Mouse (Mus musculus) intestine, postnatal 0 days (tissue): ENCODE results near the gene Rhobtb1. TPM values are rescaled to one million over a fixed set of nuclear protein-coding genes. Genes with fewer than 3 reads are reported as not detected.

Experiments
- ATAC-seq: fragments of 200-750 bp; cut with Nextera tagmentation; 2 replicates; pipeline ENCODE4 v1.8.0; 2017; ENCODE audit warnings: mild to moderate bottlenecking, moderate TSS enrichment, moderate library complexity
- H3K27ac ChIP-seq: fragments of 300-500 bp; sonication (generic); 2 replicates; pipeline ENCODE4 v1.5.1; 2014; ENCODE audit warnings: mild to moderate bottlenecking, low read depth, low read length, moderate library complexity
- H3K27me3 ChIP-seq: fragments of 300-500 bp; sonication (generic); replicated peaks from 2 replicates; pipeline ENCODE4 v1.6.1; 2014; ENCODE audit warnings: low read length, mixed read lengths; ENCODE audit not compliant: control insufficient read depth, insufficient read depth
- H3K36me3 ChIP-seq: fragments of 300-500 bp; sonication (generic); 2 replicates; pipeline ENCODE4 v1.6.1; 2014; ENCODE audit warnings: mild to moderate bottlenecking, moderate library complexity; ENCODE audit not compliant: control insufficient read depth, insufficient read depth
- H3K4me1 ChIP-seq: fragments of 300-500 bp; sonication (generic); replicated peaks from 2 replicates; pipeline ENCODE4 v1.6.1; 2014; ENCODE audit warnings: antibody characterized with exemption, low read length, mixed read lengths; ENCODE audit not compliant: control insufficient read depth, insufficient read depth
- H3K4me2 ChIP-seq: fragments of 300-500 bp; sonication (generic); replicated peaks from 2 replicates; pipeline ENCODE4 v1.6.1; 2014; ENCODE audit warnings: low read depth, mild to moderate bottlenecking, moderate library complexity
- H3K4me3 ChIP-seq: fragments of 300-500 bp; sonication (generic); 2 replicates; pipeline ENCODE4 v1.5.1; 2014; ENCODE audit warnings: low read depth, low read length
- H3K9ac ChIP-seq: fragments of 300-500 bp; sonication (generic); 2 replicates; pipeline ENCODE4 v1.6.1; 2014; ENCODE audit warnings: mild to moderate bottlenecking, low read depth, low read length
- H3K9me3 ChIP-seq: fragments of 300-500 bp; sonication (generic); 2 replicates; pipeline ENCODE4 v1.6.1; 2016; ENCODE audit warnings: mixed run types; ENCODE audit not compliant: control insufficient read depth
- CTCF ChIP-seq: sonication (generic); IDR thresholded peaks from 2 replicates; pipeline ENCODE4 v1.5.1; 2016; ENCODE audit warnings: low read depth, mild to moderate bottlenecking, control low read depth, antibody characterized with exemption, moderate library complexity
- WGBS: fragments of 180-500 bp; shearing (Covaris S2); extraction: QIAGEN DNeasy Blood & Tissue Kit; methylation state at CpG from one replicate; pipeline ENCODE4 v1.1.7; 2014; 5-methylcytosine and 5-hydroxymethylcytosine counted together
- polyA plus RNA-seq: library from polyadenylated mRNA; unstranded; fragments of >200 nt; fragmentation: Nextera tagmentation; extraction: Ambion mirVana; gene quantifications from 2 replicates; pipeline ENCODE4 v1.2.1, GENCODE M21; 2015

The Rhobtb1 gene
- polyA plus RNA-seq, 1 experiment from 2014 or later = 13.2 TPM

DNA sequence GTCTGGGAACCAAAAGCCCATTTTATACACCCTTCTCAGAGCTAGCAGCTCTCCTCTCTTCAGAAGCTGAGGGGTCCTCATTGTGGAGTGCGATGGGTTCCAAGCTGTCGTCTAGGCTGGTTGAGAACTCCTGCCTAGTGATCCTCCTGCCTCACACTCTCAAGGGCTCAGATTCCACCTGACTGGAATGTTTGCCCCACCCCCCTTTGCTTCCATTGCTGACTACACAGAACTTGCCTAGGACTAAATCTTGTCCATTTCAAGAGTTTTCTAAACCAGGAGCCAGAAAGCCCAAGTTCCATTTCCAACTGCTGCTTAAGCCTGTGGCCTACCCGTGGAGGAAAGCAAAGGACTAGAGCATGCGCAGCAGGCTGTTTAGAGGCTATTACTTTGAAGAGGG lies 184.4 kb downstream of the Rhobtb1 start:
- Histone ChIP-seq H3K4me2 (no peak overlapping the region), H3K36me3 (peaks cover 38% of the 10 kb centered on the region; the same call in 1 of the 2 replicates), H3K27me3 (no peaks in the 10 kb centered on the region), H3K4me3 (no peak overlapping the region), H3K9ac (no peak overlapping the region), H3K4me1 (no peaks in the 10 kb centered on the region), H3K27ac (peak overlapping the region; percentile 54), H3K9me3 (no peaks in the 10 kb centered on the region)
- no peak for ATAC-seq
- WGBS = 79% methylated on average over 4 of the region's 4 CpGs
- TF ChIP-seq CTCF = no peak

- Histone ChIP-seq H3K4me2 (no peak overlapping the region), H3K4me3 (no peak overlapping the region), H3K36me3 (peaks cover 39% of the 10 kb centered on the region), H3K27ac (no peak overlapping the region), H3K9me3 (no peaks in the 10 kb centered on the region), H3K9ac (no peak overlapping the region), H3K4me1 (no peaks in the 10 kb centered on the region), H3K27me3 (no peaks in the 10 kb centered on the region)
- WGBS = 84% methylated on average over 11 of the region's 11 CpGs
- TF ChIP-seq CTCF = no peak
- ATAC-seq = no peak
These were observed 185.0 kb downstream of the Rhobtb1 start for GRCm38 (mm10) chr10:69336219-69336618.

GRCm38 (mm10) chr10:69340001-69340400 lies 188.8 kb downstream of the Rhobtb1 start:
- H3K9me3 ChIP-seq = no peaks in the 10 kb centered on the region
- peak; percentile 29; the same call in 1 of the 2 replicates for ATAC-seq
- H3K27ac ChIP-seq = no peak overlapping the region
- H3K9ac ChIP-seq = no peak overlapping the region
- 68% methylated on average over 6 of the region's 6 CpGs for WGBS
- no peaks in the 10 kb centered on the region for H3K4me1 ChIP-seq
- H3K4me2 ChIP-seq = no peak overlapping the region
- H3K36me3 ChIP-seq = peaks cover 70% of the 10 kb centered on the region
- no peak for TF ChIP-seq CTCF
- H3K4me3 ChIP-seq = no peak overlapping the region
- H3K27me3 ChIP-seq = no peaks in the 10 kb centered on the region

Other genes starting within 250 kb of the Rhobtb1 start
- 1.0 and 1.4 TPM in 2 replicates for gene A930033H14Rik, start 61.7 kb downstream of the Rhobtb1 start, polyA plus RNA-seq
- gene Cdk1, start 201.5 kb downstream of the Rhobtb1 start, polyA plus RNA-seq = 100 and 133 TPM in 2 replicates
- 21.6 and 30.6 TPM in 2 replicates for gene Ank3, start 247.3 kb downstream of the Rhobtb1 start, polyA plus RNA-seq